Mouse (Mus musculus) liver, adult (tissue): ENCODE results near the gene Rad51b.

Experiments used
- GATA4 ChIP-seq: IDR thresholded peaks from 2 replicates; pipeline ENCODE4 v1.6.1; 2014; ENCODE audit warnings: mild to moderate bottlenecking, low read length; ENCODE audit not compliant: insufficient replicate concordance

The Rad51b gene

DNA sequence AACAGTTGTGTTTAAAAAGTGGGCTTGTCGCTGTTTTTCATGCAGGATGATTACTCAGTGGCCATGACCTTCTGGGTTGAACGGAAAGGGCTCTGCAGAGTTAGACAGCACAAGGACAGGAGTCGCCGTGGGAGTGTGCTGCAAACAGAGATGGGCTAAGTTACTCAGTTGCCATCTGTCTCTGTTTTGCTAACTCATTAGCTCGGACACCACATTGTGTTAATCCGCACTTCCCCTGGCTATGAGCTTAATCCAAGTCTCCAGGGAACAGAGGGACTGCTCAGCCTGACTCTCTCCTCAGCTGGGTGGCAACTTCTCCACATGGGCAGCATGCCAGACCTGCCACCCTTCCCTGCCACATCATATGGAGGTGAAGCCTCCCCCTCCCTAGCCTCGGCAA lies 445.1 kb downstream of the Rad51b start:
- no peak for TF ChIP-seq GATA4

DNA sequence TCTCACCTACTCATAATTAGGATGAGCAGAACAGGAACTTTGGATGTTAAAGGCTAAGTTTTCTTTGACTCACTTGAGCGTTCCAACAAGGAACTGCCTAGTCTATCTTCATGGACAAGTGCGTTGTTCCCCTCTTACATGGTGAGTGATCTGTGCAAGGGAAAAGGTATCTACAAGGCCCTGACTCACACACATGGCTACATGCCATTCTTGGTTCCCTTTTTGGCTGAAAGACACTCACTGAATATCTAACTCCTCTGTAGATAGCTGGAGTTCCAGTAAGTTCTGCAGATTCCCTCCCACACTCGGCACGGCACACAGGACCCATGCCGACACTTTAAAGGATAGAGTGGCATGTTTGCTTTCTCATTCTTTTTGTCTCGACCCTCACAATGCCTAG lies 447.0 kb downstream of the Rad51b start:
- no peak for TF ChIP-seq GATA4

DNA sequence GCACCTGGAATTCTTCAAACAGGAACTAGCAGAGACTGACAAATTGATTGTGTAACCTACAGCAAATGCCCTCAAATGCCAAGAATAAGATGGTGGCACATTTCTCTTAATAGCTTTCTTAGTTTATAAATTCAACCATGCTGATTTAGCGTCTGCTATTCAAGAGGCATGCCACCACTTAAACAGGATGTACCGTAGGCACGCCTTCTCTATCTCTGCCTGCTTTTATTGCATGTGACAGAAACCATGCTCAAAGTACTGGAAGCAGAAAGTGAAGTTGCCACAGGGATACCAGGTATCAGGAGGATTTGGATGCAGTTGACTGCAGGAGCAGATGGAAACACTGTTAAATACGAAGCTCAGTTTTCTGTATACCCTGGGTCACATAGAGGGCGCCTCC lies 448.1 kb downstream of the Rad51b start:
- no peak for TF ChIP-seq GATA4

DNA sequence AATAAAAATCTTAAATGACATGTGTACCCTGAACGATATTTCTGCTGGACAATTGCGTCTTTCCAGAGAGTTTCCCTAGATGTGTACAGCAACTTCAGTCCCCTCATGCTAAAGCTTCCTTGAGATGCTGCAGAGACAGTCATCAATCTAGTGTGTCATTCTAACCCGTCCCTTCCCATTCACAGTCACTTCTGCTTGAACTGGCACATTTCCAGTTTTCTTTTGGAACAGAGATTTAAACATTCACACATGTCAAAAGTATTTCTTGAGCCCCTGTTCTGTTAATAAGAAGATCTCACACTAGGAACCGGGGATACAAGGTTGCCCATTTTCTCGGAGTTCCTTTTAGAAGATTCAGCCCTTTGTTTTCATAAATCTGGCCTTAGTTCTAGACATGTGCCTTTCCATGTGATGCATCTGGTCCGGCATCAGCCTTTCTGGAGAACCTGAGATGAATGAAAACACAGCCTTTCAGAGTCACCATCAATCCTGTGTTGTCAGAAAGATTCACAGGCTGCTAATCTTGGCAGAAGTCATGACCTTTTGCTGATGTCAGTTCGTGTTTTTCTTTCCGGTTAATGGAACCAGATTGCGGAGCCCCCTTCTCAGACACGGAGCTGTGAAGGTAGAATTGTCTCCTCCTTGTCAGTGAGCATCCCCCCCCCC lies 448.9 kb downstream of the Rad51b start:
- no peak for TF ChIP-seq GATA4

DNA sequence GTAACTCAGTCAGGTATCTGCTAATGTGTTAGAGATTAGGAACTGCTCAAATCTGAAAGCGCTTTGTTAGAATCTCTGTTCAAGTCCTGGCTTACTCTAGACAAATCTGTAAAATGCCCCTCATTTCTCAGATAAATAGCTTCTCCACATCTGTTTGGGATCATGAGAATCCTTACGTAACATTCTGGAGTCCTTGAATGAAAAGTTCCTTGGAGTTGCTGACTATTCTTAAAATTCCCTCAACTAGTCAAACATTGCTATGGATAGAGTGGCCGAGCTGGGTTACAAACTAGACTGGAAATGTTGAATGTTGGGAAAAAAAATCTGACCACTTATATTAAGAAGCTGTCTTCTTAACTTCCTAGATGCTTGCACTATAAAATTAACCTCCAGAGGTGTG lies 450.5 kb downstream of the Rad51b start:
- TF ChIP-seq GATA4, result no peak

DNA sequence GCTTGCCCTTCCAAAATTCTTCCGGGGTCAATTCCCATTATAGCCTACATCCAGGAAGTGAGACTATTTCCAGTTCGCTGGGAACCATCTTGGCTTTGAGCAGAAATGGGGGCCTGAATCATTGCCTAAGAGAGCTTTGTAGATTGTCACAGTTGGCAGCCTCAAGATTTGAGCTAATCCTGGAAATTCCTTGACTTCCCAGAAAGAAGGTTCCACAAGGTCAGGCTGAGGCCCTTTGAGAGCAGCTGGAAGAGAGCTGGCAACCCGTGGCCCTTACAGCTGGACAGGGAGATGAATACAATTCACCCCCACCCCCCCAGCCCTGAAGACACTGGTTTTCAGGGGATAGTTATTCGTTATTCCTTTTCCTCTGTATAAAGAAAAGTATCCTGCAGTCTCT lies 451.8 kb downstream of the Rad51b start:
- no peak for TF ChIP-seq GATA4

DNA sequence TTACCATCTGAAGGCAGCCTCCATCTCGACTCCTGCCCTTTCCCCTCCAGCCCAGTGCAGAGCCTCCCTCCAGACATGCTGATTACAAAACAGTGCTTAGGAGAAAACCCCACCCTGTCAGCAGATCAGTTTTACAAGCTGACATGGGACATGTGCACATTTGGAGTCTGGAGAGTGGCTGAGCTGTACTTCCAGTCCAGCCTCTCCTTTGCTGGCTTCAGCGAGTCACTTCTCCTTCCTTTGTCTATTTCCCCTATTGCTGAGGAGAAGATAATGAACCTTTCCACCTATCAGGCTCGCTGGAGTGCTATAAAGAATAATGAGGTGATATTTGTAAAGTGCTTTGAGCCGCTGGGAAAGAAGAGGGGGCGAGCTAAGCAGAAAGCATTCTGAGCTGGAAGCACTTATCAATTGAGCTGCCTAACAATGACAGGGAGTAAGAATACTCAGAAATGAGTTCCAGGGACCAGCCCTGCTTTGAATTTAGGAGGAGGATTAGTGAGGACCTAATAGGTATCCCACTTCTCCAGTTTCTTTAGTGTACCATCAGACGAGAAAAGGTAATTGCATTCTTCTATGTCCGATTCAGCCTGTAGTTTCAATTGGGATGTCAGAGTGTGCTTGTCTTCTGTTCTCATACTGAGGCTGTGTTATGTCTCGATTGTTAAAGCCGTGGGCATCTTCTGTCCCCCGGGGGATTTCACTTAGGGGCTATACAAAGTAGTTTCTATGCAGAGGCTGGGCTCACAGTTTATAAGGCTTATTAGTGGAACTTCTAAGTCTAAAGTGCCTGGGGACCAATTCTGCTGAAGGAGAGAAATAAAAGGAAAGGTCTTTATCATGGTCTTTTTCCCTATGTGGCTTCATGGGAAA lies 453.4 kb downstream of the Rad51b start:
- TF ChIP-seq GATA4, result no peak

DNA sequence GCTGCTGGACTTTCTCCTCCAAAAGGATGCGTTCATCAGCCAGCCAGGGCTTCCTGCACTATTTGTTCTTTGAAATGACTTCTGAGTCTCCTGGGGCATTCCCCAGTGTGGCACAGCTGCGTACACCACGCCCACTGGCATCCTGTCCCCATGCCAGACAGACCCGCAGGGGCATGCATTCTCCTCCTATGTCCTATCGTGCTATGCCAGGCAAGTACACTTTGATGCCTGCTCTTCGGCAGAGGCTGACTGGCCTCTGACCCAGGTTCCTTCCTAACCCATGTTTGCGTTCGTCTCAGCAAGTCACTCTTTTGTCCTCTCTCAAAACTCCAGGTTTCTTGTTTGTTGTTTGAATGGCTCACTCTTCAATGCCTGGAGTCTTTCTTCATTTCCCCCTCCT lies 454.7 kb downstream of the Rad51b start:
- TF ChIP-seq GATA4, result no peak

DNA sequence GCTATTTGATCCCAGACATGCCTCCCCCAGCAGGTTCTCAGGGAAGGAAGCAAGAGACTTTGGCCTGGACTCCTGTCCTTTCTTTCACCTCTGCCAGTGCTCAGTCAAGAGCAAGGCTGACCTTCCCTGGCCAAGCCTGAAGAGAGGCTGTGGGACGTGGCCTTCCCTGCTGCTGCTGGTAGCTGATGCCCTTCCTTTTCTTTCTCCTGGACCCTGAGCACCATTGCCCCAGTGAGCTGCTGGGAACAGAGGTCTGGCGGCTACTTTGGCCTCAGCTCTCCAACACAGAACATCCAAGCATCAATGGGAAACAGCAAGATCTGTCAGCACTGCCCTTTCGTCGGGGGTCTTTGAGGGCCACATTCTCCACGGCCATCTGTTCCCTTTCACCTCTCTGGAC lies 455.1 kb downstream of the Rad51b start:
- TF ChIP-seq GATA4, result no peak

DNA sequence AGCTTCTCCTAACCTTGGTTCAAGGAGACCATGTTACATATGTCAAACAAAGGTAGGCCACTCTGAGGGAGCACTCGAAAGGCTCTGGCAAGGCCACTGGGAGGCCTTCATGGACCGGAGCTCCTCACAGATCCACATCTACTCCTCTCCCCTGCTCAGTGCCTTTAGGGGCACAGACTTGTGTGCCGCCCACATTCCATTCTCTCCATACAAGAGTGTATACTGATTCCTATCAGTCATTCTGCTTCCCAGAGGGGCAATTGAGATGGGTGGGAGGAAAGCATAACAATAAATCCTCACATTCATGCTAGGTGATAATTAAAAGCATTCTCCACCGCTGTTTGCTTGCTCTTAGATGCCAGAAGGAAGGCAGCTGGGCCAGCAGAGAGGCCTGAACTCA lies 458.5 kb downstream of the Rad51b start:
- no peak for TF ChIP-seq GATA4

DNA sequence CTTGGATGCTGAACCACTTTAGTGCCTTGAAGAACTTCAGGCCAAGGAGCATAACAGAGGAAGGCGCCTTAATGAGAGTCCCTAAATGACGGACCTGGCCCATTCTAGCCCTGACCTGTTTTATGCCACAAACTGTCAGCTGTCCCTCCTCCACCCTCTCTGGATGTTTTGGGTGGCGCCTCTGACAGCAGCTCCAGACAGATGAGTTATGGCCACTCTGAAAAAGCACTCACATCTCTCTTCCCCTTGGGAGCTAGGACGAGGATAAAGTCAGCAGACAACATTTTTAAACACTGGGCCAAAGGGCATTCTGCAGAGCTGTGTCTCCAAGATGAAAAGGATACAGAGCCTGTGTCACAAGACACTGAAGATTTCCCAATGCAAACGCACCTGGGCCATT lies 459.3 kb downstream of the Rad51b start:
- TF ChIP-seq GATA4, result no peak

DNA sequence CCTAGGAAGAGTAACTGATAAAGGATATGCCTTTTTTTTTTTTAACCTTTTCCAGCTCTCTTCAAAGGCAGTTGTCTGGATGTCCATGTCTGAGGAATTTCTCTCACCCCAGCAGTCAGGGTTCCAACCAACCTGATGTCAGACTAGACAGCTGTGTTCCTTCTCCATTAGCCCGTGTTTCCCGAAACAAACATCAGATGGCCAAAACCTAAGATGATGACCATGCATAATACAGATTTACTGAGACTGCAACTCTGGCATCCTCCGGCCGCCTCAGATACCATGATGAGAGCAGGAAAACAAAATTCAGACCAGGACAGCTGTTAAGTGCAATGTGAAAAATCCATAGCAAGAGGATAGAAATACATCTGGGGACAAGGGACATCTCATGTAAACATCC lies 460.7 kb downstream of the Rad51b start:
- TF ChIP-seq GATA4, result no peak

DNA sequence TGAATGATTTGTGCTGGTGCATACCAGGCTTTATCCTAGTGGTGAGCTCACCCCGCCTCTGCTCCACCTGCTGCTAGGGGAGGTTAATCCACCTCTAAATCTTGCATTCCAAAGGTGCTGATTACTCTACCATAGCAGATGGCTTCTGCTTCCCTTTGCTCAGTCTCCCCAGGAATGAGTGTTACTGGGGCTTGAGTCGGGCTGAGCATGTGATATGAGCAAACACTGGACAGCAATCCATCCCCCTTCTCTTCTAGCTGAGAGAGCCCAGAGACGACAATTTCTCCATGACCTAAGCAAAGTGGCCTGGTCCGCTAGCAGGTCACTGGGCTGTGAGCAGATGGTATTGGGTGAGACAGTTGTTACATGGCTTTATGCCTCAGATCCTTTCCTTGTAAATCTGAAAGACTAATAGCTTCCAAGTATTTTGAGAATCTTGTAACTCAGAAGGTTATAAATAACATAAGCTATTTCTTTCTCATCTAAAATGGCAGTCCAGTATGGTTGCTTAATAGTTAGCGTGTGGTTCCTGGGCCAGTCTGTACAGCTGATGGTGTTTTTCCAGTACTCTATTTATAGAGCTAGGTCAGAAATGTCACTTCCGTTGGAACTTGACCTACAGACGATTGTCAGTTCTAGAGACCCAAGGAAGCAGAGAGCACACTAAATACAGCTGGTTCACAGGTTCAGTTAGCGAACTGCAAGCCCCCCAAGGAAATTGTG lies 462.3 kb downstream of the Rad51b start:
- no peak for TF ChIP-seq GATA4

DNA sequence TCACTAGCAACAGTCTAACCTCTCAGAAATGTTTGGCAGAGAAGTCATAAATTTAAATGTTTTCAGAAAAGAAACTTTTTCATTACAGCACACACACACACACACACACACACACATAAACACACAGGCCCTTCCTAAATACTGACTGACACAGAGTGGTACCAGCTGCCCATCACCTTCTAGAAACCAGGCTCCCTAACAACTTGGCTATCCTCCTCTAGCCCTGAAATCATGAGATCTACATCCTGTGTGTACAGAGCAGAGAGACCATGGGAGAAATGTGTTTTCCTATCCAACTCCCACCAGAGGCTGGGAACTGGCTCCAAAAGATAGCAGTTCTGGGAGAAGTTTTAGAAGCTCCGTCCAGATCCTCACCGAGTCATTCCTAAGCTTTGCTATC lies 464.1 kb downstream of the Rad51b start:
- peak; percentile 28; the same call in 1 of the 2 replicates for TF ChIP-seq GATA4

DNA sequence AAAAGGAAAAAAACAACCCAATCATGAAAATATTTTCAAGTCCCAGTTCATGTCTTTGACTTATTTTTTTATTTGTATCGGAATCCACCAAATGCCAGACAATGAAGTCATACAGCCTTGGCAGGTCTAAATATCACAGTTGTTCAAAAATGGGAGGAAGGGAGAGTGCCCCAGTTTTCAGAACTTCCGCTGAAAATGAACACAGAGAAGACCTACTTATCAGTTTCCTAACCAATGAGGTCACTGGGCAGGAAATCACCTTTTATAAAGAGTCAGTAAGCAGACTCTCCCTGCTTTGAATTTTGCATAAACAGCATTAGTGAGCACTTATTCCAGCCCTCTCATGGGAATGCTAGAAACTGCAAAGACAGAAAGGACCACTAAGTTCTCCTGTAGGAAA lies 465.0 kb downstream of the Rad51b start:
- no peak for TF ChIP-seq GATA4
